Comparison of ENCODE assay signal across 11 mouse cellular contexts in the genomic region with DNA sequence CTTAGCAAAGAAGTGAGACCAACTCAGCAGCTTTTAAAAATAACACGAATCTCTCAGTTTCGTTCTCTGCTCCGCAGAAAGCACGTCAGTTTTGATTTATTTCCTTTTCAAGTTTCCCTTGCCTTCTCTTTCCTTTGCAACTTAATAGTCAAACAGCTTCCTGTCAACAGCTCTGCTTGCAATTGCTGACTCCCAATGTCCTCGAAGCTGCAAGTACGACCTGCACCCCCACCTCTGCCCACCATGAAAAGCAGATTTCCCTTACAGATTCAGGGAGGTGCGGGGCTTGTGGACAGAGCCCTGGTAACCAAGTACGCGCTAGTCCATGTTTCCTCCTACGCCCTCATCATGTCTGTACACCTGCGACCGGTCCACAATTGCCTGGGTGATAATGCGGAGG.
DNase-seq lines count a peak whose midpoint lies in the region; ATAC-seq lines count a peak whose summit lies in the region.
"Had no signal": no experiment of that assay in that cellular context is flagged by ENCODE, and none has a peak within 500 bp of the region (broad histone marks: within the 10 kb centered on the region; RNA-seq: fewer than 3 reads in every experiment).

No protein-coding gene starts in this region.

- peak overlapping the region; percentile 20 for H3K4me3 ChIP-seq in heart, embryonic 15.5 days
- peak overlapping the region; percentile 33 for H3K4me3 ChIP-seq in megakaryocyte, embryonic 14.5 days (replicated peaks)
- no peak overlapping the region for H3K4me3 ChIP-seq in intestine, embryonic 16.5 days (ENCODE audit: low read length)
- no peak overlapping the region for H3K4me3 ChIP-seq in forebrain, embryonic 12.5 days (replicated peaks)
- H3K4me3 ChIP-seq: erythroblast, embryonic 14.5 days; heart, adult 2 months had no signal

- 44% methylated on average over 13 of the region's 13 CpGs for WGBS in heart, embryonic 15.5 days
- 56% methylated on average over 13 of the region's 13 CpGs for WGBS in intestine, embryonic 16.5 days
- 84% methylated on average over 13 of the region's 13 CpGs for WGBS in forebrain, embryonic 12.5 days

- no peaks in the 10 kb centered on the region for H3K9me3 ChIP-seq in heart, embryonic 15.5 days (replicated peaks)
- no peaks in the 10 kb centered on the region for H3K9me3 ChIP-seq in megakaryocyte, embryonic 14.5 days
- H3K9me3 ChIP-seq in intestine, embryonic 16.5 days (ENCODE audit: control insufficient read depth, low read length), result no peaks in the 10 kb centered on the region
- no peaks in the 10 kb centered on the region for H3K9me3 ChIP-seq in forebrain, embryonic 12.5 days

- H3K27ac ChIP-seq in heart, embryonic 15.5 days, result no peak overlapping the region
- no peak overlapping the region for H3K27ac ChIP-seq in intestine, embryonic 16.5 days (ENCODE audit: low read length)
- no peak overlapping the region for H3K27ac ChIP-seq in forebrain, embryonic 12.5 days
- H3K27ac ChIP-seq: heart, adult 2 months had no signal

- H3K27me3 ChIP-seq in heart, embryonic 15.5 days, result no peaks in the 10 kb centered on the region
- H3K27me3 ChIP-seq in megakaryocyte, embryonic 14.5 days (replicated peaks), result no peaks in the 10 kb centered on the region
- H3K27me3 ChIP-seq in intestine, embryonic 16.5 days (replicated peaks; ENCODE audit: control insufficient read depth, insufficient read depth, low read length), result no peaks in the 10 kb centered on the region
- no peaks in the 10 kb centered on the region for H3K27me3 ChIP-seq in forebrain, embryonic 12.5 days

- H3K9ac ChIP-seq in heart, embryonic 15.5 days, result no peak overlapping the region
- no peak overlapping the region for H3K9ac ChIP-seq in intestine, embryonic 16.5 days (ENCODE audit: low read depth, low read length)
- H3K9ac ChIP-seq in forebrain, embryonic 12.5 days, result no peak overlapping the region

- intact Hi-C loops in heart, postnatal 10 days (cut with DNase I), result no loop called here
- intact Hi-C loops in left cerebral cortex, postnatal 4 days (cut with DNase I), result no loop called here

- H3K36me3 ChIP-seq in heart, embryonic 15.5 days, result no peaks in the 10 kb centered on the region
- no peaks in the 10 kb centered on the region for H3K36me3 ChIP-seq in megakaryocyte, embryonic 14.5 days (replicated peaks; ENCODE audit: low read length)
- H3K36me3 ChIP-seq in intestine, embryonic 16.5 days (ENCODE audit: control insufficient read depth, insufficient read depth, low read length), result no peaks in the 10 kb centered on the region
- H3K36me3 ChIP-seq in forebrain, embryonic 12.5 days (replicated peaks), result no peaks in the 10 kb centered on the region

- no peak for ATAC-seq in heart, embryonic 15.5 days (replicated peaks; ENCODE audit: insufficient number of reproducible peaks, insufficient read depth, low FRiP score, low read depth)
- no peak for ATAC-seq in megakaryocyte, adult 5-6 weeks (ENCODE audit: poor library complexity, severe bottlenecking)
- ATAC-seq in intestine, embryonic 16.5 days, result no peak
- no peak for ATAC-seq in forebrain, embryonic 12.5 days (ENCODE audit: low FRiP score)
- ATAC-seq: activated CD4-positive, CD25-positive, alpha-beta regulatory T cell, adult 4 months had no signal

- peak overlapping the region; percentile 48 for H3K4me2 ChIP-seq in heart, embryonic 15.5 days
- peak overlapping the region; percentile 30; the same call in 1 of the 2 replicates for H3K4me2 ChIP-seq in intestine, embryonic 16.5 days (ENCODE audit: low read depth, low read length)
- H3K4me2 ChIP-seq in forebrain, embryonic 12.5 days, result no peak overlapping the region

- H3K4me1 ChIP-seq in heart, embryonic 15.5 days (replicated peaks), result 0 out of 2 replicates have a peak, but pooled peaks cover 2% of the 10 kb centered on the region
- H3K4me1 ChIP-seq in megakaryocyte, embryonic 14.5 days, result no peaks in the 10 kb centered on the region
- no peaks in the 10 kb centered on the region for H3K4me1 ChIP-seq in intestine, embryonic 16.5 days (ENCODE audit: control insufficient read depth, insufficient read depth, low read length)
- H3K4me1 ChIP-seq in forebrain, embryonic 12.5 days, result no peaks in the 10 kb centered on the region

- no peak for DNase-seq in heart, postnatal 10 days
- DNase-seq in left cerebral cortex, postnatal 4 days, result no peak
- DNase-seq: heart, adult 2 months; lung, adult 18-20 months had no signal

Comparison
In these comparisons a context has a peak if more than half of its experiments do, and no peak if none do; other contexts are left out.
1. H3K4me3 ChIP-seq: peak in heart, embryonic 15.5 days (single experiment) and megakaryocyte, embryonic 14.5 days (single experiment); none in intestine, embryonic 16.5 days (single experiment) and forebrain, embryonic 12.5 days (single experiment).